Mouse (Mus musculus) lung, adult 2 months (tissue): ENCODE results near the gene Vmn2r-ps159. TPM values are rescaled to one million over a fixed set of nuclear protein-coding genes. Genes with fewer than 3 reads are reported as not detected.
"Not testable (repeated sequence)": the region's sequence is repeated elsewhere in the genome, so short reads cannot be mapped to it uniquely, and the experiment has no call there.

Experiments used
- DNase-seq: peaks from one replicate; pipeline ENCODE4 v3.0.0; 2022
- H3K4me1 ChIP-seq: fragments of 200-500 bp; 2 replicates; pipeline ENCODE4 v1.6.1; 2011; ENCODE audit warnings: low read length; ENCODE audit not compliant: control insufficient read depth, insufficient read depth
- H3K4me3 ChIP-seq: fragments of 200-500 bp; replicated peaks from 2 replicates; pipeline ENCODE3; 2011; ENCODE audit warnings: low read depth, mild to moderate bottlenecking, control low read depth, low read length; ENCODE audit errors: extremely low read depth
- CTCF ChIP-seq: fragments of 200-500 bp; IDR thresholded peaks from 2 replicates; pipeline ENCODE4 v1.5.1; 2011; ENCODE audit warnings: mild to moderate bottlenecking, low read length, control low read depth; ENCODE audit not compliant: insufficient read depth
- POLR2A ChIP-seq: fragments of 200-500 bp; IDR thresholded peaks from 2 replicates; pipeline ENCODE4 v1.6.1; 2011; ENCODE audit warnings: low read depth, mild to moderate bottlenecking, control low read depth, low read length, borderline replicate concordance; ENCODE audit errors: extremely low read depth
- WGBS: fragments of 180-500 bp; shearing (Covaris S2); methylation state at CpG from one replicate; pipeline ENCODE4 v1.1.7; 2018; 5-methylcytosine and 5-hydroxymethylcytosine counted together
- polyA plus RNA-seq: library from polyadenylated mRNA; depleted of rRNA; stranded (reverse); fragments of >200 nt; gene quantifications from 2 replicates; pipeline ENCODE4 v1.2.3, GENCODE M21; 2012; rRNA removed

Vmn2r-ps159 gene
- polyA plus RNA-seq = not detected in 2 replicates

GRCm38 (mm10) chr4:156330803-156331202 is at the start of gene Vmn2r-ps159:
Vmn2r-ps159 (plus strand) TSS chr4:156331103.
- 61% methylated on average over 3 of the region's 3 CpGs for WGBS
- H3K4me3 ChIP-seq, H3K4me1 ChIP-seq, DNase-seq: not testable (repeated sequence)

DNA sequence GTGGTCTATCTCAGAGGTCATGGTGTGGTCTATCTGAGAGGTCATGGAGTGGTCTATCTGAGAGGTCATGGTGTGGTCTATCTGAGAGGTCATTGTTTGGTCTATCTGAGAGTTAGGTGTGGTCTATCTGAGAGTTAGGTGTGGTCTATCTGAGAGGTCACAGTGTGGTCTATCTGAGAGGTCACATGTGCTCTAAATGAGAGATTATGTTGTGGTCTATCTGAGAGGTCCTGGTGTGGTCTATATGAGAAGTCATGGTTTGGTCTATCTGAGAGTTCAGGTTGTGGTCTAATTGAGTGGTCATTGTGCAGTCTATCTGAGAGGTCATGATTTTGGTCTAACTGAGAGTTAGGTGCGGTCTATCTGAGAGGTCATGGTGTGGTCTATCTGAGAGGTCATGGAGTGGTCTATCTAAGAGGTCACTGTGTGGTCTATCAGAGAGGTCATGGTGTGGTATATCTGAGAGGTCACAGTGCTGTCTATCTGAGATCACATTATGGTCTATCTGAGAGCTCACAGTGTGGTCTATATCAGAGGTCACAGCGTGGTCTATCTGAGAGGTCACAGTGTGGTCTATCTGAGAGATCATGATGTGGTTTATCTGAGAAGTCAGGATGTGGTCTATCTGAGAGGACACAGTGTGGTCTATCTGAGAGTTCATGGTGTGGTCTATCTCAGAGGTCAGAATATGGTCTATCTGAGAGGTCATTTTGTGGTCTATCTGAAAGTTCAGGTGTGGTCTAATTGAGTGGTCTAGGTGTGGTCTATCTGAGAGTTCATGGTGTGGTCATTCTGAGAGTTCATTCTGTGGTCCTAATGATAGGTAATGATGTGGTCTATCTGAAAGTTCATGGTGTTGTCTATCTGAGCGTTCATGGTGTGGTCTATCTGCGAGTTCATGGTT is 10.9 kb downstream of the Vmn2r-ps159 start:
- not testable (repeated sequence) for DNase-seq, H3K4me3 ChIP-seq, H3K4me1 ChIP-seq
- 74% methylated on average over 4 of the region's 4 CpGs for WGBS

DNA sequence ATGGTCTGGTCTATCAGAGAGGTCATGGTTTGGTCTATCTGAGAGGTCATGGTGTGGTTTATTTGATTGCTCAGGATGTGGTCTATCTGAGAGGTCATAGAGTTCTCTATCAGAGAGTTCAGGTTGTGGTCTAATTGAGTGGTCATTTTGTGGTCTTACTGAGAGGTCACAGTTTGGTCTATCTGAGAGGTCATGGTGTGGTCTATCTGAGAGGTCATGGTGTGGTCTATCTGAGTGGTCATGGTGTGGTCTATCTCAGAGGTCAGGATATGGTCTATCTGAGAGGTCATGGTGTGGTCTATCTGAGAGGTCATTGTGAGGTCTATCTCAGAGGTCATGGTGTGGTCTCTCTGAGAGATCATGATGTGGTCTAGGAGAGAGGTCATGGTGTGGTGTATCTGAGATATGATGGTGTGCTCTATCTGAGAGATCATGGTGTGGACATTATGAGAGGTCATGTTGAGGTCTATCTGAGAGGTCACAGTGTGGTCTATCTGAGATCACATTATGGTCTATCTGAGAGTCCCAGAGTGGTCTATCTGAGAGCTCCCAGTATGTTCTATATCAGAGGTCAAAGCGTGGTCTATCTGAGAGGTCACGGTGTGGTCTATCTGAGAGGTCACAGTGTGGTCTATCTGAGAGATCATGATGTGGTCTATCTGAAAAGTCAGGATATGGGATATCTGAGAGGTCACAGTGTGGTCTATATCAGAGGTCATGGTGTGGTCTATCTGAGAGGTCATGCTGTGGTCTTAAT is 11.8 kb downstream of the Vmn2r-ps159 start:
- Histone ChIP-seq H3K4me1 (no peaks in the 10 kb centered on the region), H3K4me3 (no peak overlapping the region)
- 81% methylated on average over 2 of the region's 2 CpGs for WGBS
- no peak for TF ChIP-seq POLR2A
- no peak for TF ChIP-seq CTCF
- no peak for DNase-seq

GRCm38 (mm10) chr4:156343332-156343731 is 12.4 kb downstream of the Vmn2r-ps159 start:
- no peaks in the 10 kb centered on the region for H3K4me1 ChIP-seq

DNA sequence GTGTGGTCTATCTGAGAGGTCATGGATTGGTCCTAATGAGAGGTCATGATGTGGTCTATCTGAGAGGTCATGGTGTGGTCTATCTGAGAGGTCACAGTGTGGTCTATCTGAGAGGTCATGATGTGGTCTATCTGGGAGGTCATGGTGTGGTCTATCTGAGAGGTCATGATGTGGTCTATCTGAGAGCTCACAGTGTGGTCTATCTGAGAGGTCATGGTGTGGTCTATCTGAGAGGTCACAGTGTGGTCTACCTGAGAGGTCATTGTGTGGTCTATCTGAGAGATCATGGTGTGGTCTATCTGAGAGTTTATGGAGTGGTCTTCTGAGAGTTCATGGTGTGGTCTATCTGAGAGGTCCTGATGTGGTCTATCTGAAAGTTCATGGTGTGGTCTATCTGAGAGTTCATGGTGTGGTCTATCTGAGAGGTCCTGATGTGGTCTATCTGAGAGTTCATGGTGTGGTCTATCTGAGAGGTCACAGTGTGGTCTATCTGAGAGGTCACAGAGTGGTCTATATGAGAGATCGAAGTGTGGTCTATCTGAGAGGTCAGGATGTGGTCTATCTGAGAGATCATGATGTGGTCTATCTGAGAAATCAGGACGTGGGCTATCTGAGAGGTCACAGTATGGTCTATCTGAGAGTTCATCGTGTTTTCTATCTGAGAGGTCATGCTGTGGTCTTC is 26.0 kb downstream of the Vmn2r-ps159 start:
- 59% methylated on average over 3 of the region's 3 CpGs for WGBS
- DNase-seq, H3K4me1 ChIP-seq, H3K4me3 ChIP-seq: not testable (repeated sequence)

More at GRCm38 (mm10) chr4:156343332-156343731, 12.4 kb downstream of the Vmn2r-ps159 start:
- no peak overlapping the region for H3K4me3 ChIP-seq
- no peak for TF ChIP-seq POLR2A
- TF ChIP-seq CTCF = no peak
- DNase-seq = no peak
- 86% methylated on average over 1 of the region's 1 CpGs for WGBS

Other genes with a start within 250 kb of the Vmn2r-ps159 start
- 13.8 and 16.3 TPM in 2 replicates for gene 9430015G10Rik, start 221.1 kb upstream of the Vmn2r-ps159 start, polyA plus RNA-seq
- 0.32 and 2.7 TPM in 2 replicates for gene Rnf223, start 200.6 kb upstream of the Vmn2r-ps159 start, polyA plus RNA-seq
- 190 and 214 TPM in 2 replicates for gene Agrn, start 133.6 kb upstream of the Vmn2r-ps159 start, polyA plus RNA-seq
- gene Isg15, start 130.3 kb upstream of the Vmn2r-ps159 start, polyA plus RNA-seq = 8.1 and 12.2 TPM in 2 replicates
- gene AW011738, start 127.8 kb upstream of the Vmn2r-ps159 start, polyA plus RNA-seq = 4.6 and 5.1 TPM in 2 replicates
- 2.0 and 6.0 TPM in 2 replicates for gene Perm1, start 115.2 kb upstream of the Vmn2r-ps159 start, polyA plus RNA-seq
- 61.9 and 78.1 TPM in 2 replicates for gene Plekhn1, start 96.2 kb upstream of the Vmn2r-ps159 start, polyA plus RNA-seq
- 44.1 and 54.6 TPM in 2 replicates for gene Noc2l, start 95.1 kb upstream of the Vmn2r-ps159 start, polyA plus RNA-seq
- 0.22 and 2.9 TPM in 2 replicates for gene Samd11, start 75.4 kb upstream of the Vmn2r-ps159 start, polyA plus RNA-seq